Mouse (Mus musculus) thymus, postnatal 4 days (tissue): ENCODE data around the gene Zfyve21.
A peak's percentile ranks its signal among the peaks of the same experiment; 100 is the strongest.

Experiments
- DNase-seq: peaks from one replicate; pipeline ENCODE4 v3.0.0; 2021

Zfyve21 gene

GRCm38 (mm10) chr12:111813766-111814617 is at the start of gene Zfyve21, which contains the start of gene Xrcc3:
Gene Zfyve21 (plus strand): TSS chr12:111814170.
Gene Xrcc3 (minus strand): TSS chr12:111813873.
- peak; percentile 95 for DNase-seq

- DNase-seq, result no peak
Observed at GRCm38 (mm10) chr12:111766313-111767236, 47.4 kb upstream of the Zfyve21 start.

- DNase-seq, result no peak
Observed at GRCm38 (mm10) chr12:111768322-111768928, 45.5 kb upstream of the Zfyve21 start.

- no peak for DNase-seq
Observed at GRCm38 (mm10) chr12:111769306-111769705, 44.7 kb upstream of the Zfyve21 start.

- DNase-seq, result no peak
Observed at GRCm38 (mm10) chr12:111769816-111770577, 44.0 kb upstream of the Zfyve21 start.

- no peak for DNase-seq
Observed at GRCm38 (mm10) chr12:111770651-111771050, 43.3 kb upstream of the Zfyve21 start.

- no peak for DNase-seq
Observed at GRCm38 (mm10) chr12:111774156-111774555, 39.8 kb upstream of the Zfyve21 start.

- DNase-seq, result no peak
Observed at GRCm38 (mm10) chr12:111774845-111775244, 39.1 kb upstream of the Zfyve21 start.

GRCm38 (mm10) chr12:111777919-111778318 is 36.1 kb upstream of the Zfyve21 start:
- DNase-seq, result no peak

- DNase-seq, result peak; percentile 41
Observed at GRCm38 (mm10) chr12:111779544-111779943, 34.4 kb upstream of the Zfyve21 start.

GRCm38 (mm10) chr12:111785174-111785573 is 28.8 kb upstream of the Zfyve21 start:
- DNase-seq, result no peak

- DNase-seq, result no peak
Observed at GRCm38 (mm10) chr12:111787015-111787414, 27.0 kb upstream of the Zfyve21 start.

GRCm38 (mm10) chr12:111790090-111790489 is 23.9 kb upstream of the Zfyve21 start:
- no peak for DNase-seq

- DNase-seq, result no peak
Observed at GRCm38 (mm10) chr12:111790631-111791030, 23.3 kb upstream of the Zfyve21 start.

GRCm38 (mm10) chr12:111791474-111792104 is 22.4 kb upstream of the Zfyve21 start:
- no peak for DNase-seq

GRCm38 (mm10) chr12:111794102-111794501 is 19.9 kb upstream of the Zfyve21 start:
- no peak for DNase-seq

- no peak for DNase-seq
Observed at GRCm38 (mm10) chr12:111794526-111795179, 19.3 kb upstream of the Zfyve21 start.

- DNase-seq, result no peak
Observed at GRCm38 (mm10) chr12:111795180-111795895, 18.6 kb upstream of the Zfyve21 start.

GRCm38 (mm10) chr12:111797251-111797650 is 16.7 kb upstream of the Zfyve21 start:
- no peak for DNase-seq

GRCm38 (mm10) chr12:111798493-111798892 is 15.5 kb upstream of the Zfyve21 start:
- no peak for DNase-seq
